Mouse (Mus musculus) T-helper 17 cell (primary cell): ENCODE results near the gene Igf2bp1.

Experiments
- in situ Hi-C, 2 experiments: fragments of 300-600 bp; cut with MboI, MseI; formaldehyde crosslinking; loops; 1 replicate in 1 of 2; 2 replicates in 1 of 2; pipeline ENCODE4 v1.15.1; 2025; ENCODE audit warnings: high pct_unique_total_duplicates in 2 of 2

Igf2bp1 gene

GRCm38 (mm10) chr11:96005403-96006271, at the start of gene Igf2bp1:
Gene Igf2bp1, minus strand, starts transcription at chr11:96005940.
- in situ Hi-C loops: loop anchor here in 1 of 2 experiments (10.0 kb wide), 1 partner anchor 529 kb away; no protein-coding TSS in a partner anchor

GRCm38 (mm10) chr11:96050854-96051253, 45.1 kb upstream of the Igf2bp1 start:
- in situ Hi-C loops: loop anchor here in 1 of 2 experiments (25.0 kb wide), 1 partner anchor 1786 kb away; the partner anchor contains the start of gene B230217C12Rik

GRCm38 (mm10) chr11:96049939-96050338, 44.2 kb upstream of the Igf2bp1 start:
- in situ Hi-C loops: loop anchor here in 1 of 2 experiments (25.0 kb wide), 1 partner anchor 1787 kb away; the partner anchor contains the start of gene B230217C12Rik

GRCm38 (mm10) chr11:96047469-96048373, 42.0 kb upstream of the Igf2bp1 start:
- in situ Hi-C loops: no loop called here

DNA sequence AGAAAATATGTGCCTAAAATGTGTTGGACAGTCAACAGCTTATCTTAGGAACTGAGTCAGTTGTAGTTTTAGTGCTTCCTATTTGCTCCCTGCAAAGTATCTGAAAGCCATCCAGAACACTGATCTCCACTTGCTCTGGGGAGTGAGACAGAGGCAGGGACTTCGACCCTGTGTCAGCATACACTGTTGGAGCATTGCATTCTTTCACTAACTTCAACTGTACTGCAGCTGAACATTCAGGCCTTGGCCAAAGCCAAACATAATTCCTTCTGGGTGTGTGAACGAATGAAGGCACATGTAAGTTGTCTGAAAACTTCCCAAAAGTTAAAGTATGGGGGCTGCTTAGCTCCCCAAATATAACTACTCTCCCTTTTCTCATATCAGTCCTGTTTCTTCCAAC, 41.1 kb upstream of the Igf2bp1 start:
- in situ Hi-C loops: no loop called here

DNA sequence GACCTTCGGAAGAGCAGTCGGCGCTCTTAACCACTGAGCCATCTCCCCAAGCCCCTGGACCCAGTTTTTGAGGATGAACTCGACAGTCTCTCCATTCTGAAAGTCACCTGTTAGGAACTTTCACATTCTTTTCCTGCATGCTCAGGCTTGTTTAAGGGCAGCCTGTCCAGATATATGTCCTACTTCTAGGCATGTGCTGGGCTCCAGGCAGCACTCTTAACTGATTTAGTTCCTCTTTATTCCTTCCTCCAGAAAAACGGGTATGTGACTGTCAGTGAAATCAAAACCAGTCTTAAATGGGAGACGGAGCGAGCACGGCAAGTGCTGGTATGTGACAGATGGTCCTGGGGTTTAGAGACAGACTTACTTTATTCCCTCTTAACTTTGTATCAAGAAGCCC, 40.3 kb upstream of the Igf2bp1 start:
- in situ Hi-C loops: no loop called here

GRCm38 (mm10) chr11:96044803-96045567, 39.2 kb upstream of the Igf2bp1 start:
- in situ Hi-C loops: no loop called here

- in situ Hi-C loops: no loop called here
Observed at GRCm38 (mm10) chr11:96038560-96038959, 32.8 kb upstream of the Igf2bp1 start.

DNA sequence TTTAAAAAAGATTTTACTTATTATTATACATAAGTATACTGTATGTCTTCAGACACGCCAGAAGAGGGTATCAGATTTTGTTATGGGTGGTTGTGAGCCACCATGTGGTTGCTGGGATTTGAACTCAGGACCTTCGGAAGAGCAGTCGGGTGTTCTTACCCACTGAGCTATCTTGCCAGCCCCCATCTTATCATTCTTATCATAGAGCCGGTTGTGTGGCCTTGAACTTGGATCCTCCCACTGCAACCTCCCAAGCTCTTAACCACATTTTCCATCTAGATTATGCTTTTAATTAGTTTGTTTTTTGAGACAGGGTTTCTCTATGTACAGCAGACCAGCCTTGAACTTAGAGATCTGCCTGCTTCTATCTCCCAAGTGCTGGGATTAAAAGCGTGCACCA, 31.8 kb upstream of the Igf2bp1 start:
- in situ Hi-C loops: no loop called here

- in situ Hi-C loops: no loop called here
Observed at GRCm38 (mm10) chr11:96035133-96035532, 29.4 kb upstream of the Igf2bp1 start.

- in situ Hi-C loops: no loop called here
Observed at GRCm38 (mm10) chr11:96034596-96035052, 28.9 kb upstream of the Igf2bp1 start, which contains the start of gene Snf8. Gene Snf8, plus strand, starts transcription at chr11:96034885.

DNA sequence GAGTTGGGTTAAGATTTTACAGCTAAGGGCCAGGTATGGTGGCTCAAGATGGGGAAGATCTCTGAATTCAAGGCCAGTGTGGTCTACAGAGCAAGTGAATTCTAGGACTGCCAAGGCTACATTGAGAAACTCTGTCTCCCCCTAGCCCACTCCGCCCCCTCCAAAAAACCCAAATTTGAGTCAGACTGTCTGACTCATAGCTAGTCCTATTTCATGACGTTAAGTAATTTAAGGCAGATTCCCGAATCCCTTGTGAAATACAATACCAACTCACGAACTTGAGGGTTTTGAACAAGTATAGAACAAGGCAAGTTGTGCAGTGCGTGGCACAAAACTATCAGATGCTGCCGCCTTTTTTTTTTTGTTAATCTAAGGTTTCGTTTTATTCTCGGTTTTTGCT, 28.4 kb upstream of the Igf2bp1 start:
- in situ Hi-C loops: no loop called here

DNA sequence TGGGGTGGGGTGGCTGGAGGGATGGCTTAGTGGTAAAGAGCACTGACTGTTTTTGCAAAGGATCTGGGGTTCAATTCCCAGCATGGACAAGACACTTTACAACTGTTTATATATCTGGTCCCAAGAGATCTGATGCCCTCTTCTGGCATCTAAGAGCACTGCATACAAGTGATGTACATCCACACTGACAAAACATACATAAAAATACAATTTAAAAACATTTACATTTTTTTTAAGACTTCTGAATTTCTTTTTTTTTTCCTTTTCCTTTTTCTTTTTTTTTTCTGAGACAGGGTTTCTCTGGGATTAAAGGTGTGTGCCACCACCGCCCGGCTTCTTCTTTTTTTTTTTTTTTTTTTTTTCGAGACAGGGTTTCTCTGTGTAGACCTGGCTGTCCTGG, 27.5 kb upstream of the Igf2bp1 start:
- in situ Hi-C loops: no loop called here

DNA sequence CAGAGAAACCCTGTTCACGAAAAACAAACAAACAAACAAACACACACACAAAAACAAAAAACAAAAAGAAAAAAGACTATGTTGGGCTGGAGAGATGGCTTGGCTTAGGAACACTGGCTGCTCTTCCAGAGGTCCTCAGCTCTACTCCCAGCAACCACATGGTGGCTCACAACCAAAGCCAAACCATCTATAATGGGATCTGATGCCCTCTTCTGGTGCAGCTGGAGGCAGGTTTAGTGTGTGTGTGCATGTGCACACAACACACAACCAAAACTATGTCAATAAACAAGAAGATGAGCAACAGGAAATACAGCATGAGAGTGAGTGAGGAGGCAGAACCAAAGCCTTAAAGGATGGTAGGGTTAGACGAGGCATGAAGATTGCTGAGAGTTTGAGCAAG, 26.0 kb upstream of the Igf2bp1 start:
- in situ Hi-C loops: no loop called here

- in situ Hi-C loops: no loop called here
Observed at GRCm38 (mm10) chr11:96030571-96030970, 24.8 kb upstream of the Igf2bp1 start.

DNA sequence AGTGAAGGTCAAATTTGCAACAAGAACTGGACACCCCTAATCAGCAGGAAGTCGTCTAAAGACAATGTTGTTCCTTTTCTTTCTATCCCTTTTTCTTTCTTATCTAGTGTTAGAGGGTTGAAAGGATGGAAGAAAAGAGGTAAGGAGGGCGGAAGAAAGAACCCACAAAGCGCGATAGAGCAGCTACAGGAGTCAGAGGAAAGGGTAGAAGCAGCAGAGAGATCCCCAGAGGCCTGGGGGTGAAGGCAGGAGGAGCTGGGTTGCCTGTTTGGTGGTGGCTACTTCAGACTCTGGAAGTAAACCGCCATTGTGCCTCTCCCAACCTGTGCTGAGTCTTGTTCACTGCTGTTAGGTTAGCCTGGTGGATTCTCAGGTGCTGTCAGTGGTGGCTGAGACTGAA, 22.4 kb upstream of the Igf2bp1 start:
- in situ Hi-C loops: no loop called here

DNA sequence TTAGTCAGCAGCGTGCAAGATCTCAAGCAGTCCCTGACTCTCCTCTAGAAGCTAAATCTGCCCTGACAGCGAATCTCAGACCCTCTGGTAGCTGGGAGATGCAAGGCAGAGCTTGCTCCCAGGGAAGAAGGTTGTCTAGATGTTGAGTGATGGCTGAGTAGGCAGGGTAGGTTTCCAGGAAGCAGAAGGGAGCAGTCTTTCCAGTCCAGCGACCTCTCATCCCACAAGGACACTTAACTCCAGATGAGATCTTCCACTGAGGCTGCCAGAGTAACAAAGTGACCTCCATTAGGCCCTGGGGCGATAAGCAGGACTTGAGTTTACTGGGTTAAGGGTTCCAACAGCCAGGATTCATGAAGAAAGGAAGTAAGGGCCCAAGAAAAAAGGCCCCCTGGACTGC, 14.9 kb upstream of the Igf2bp1 start:
- in situ Hi-C loops: no loop called here

DNA sequence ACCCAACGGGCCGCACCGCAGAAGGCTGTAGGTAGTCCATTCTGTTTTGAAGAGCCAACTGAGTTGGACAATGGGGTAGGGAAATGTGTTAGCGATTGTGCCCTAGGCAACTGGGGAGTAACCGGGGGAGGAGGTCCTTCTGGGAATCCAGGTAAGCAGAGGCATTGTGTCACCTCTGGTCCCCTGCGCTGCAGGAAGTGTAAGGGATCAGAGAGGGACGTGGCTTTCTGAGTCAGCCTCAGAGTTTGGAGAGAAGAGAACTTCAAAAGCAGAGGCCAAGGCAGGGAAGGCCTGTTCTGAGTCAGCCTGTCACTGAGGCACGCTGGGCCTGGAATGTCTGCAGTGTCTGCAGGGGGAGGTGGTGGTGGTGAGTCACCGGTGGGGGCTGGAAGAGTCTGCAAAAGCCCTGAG, 12.2 kb upstream of the Igf2bp1 start:
- in situ Hi-C loops: no loop called here

DNA sequence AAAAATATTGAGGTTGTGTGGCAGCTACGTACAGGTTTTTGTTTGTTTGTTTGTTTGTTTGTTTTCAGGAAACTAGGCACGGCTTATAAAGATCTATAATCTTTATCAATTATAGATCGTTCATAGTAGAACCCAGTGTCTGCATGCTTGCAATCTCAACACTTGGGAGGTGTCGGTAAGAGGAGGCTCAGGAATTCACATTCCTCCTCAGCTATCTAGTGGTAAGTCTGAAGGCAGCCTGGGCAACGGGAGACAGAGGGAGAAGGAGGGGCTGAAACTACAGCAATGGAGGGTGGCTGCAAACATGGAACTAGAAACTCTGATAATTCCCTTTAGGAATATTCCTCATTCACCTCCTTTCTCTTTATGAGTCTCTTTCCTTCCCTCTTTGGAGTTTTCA, 9.7 kb upstream of the Igf2bp1 start:
- in situ Hi-C loops: no loop called here

DNA sequence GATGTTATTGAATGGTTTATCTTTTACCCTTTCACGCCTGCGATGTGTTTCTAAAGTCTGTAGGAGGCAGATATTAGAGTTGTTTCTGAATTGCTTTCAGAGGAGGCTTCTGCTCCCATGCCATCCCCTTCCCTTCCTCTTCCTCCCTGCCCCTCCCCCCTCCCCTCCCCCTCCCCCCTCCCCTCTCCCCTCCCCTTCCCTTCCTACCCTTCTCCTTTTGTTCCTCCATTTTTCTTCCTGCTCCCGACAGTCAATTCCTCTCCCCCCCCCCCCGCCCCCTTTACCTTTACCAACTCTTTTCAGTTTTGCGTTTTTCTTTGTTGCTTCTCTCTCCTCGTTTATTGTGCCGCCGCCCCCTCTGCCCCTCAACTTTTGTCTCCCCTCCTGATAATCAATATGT, 6.2 kb upstream of the Igf2bp1 start:
- in situ Hi-C loops: no loop called here

DNA sequence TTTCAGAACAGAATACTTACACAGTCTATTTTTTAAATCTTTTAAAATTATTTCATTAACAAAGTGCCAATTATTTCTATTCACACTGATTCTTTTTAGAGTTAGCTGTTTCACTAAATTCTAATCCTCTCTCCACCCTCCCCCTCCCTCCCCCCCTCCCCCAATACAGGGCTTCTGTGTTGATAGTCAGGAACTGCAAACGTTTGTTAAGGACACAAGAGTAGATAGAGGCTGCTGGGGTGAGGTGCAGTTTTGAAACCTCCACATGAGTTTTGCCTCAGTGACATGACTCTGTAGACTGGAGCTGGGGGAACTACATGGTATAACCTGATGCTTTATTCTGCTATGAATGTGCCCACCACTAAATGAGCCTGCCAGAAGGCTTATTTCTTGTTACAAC, 3.1 kb upstream of the Igf2bp1 start:
- in situ Hi-C loops: loop anchor here in 1 of 2 experiments (10.0 kb wide), 1 partner anchor 526 kb away; no protein-coding TSS in a partner anchor
